Mouse (Mus musculus) thymus, postnatal 14 days (tissue): ENCODE results near the gene Trim60.

Experiments
- DNase-seq: peaks from one replicate; pipeline ENCODE4 v3.0.0; 2021

Trim60 gene

GRCm38 (mm10) chr8:64983150-64983897 lies 35.1 kb downstream of the Trim60 start:
- DNase-seq, result no peak

- no peak for DNase-seq
These were observed 55.5 kb downstream of the Trim60 start for GRCm38 (mm10) chr8:64962836-64963235.

- no peak for DNase-seq
These were observed 59.4 kb downstream of the Trim60 start for GRCm38 (mm10) chr8:64959025-64959424.

- no peak for DNase-seq
These were observed 66.3 kb downstream of the Trim60 start for GRCm38 (mm10) chr8:64952101-64952500.
